ENCODE assay signal across 16 mouse cellular contexts in genomic region chr10:56708411-56708810, GRCm38 (mm10).
"Had no signal": no experiment of that assay in that cellular context is flagged by ENCODE, and none has a peak within 500 bp of the region (broad histone marks: within the 10 kb centered on the region; RNA-seq: fewer than 3 reads in every experiment).

No protein-coding gene starts in this region.

- H3K4me3 ChIP-seq: layer of hippocampus, adult 2 months; left cerebral cortex, adult 2 months; limb, embryonic 10.5 days; liver, embryonic 15.5 days; megakaryocyte, embryonic 14.5 days; midbrain, embryonic 15.5 days; neural tube, embryonic 12.5 days had no signal

- H3K4me2 ChIP-seq: liver, embryonic 11.5 days; liver, embryonic 15.5 days; midbrain, embryonic 11.5 days; midbrain, embryonic 15.5 days; neural tube, embryonic 12.5 days had no signal

- H3K4me1 ChIP-seq: limb, embryonic 10.5 days; liver, embryonic 15.5 days; megakaryocyte, embryonic 14.5 days; midbrain, embryonic 15.5 days had no signal

- H3K36me3 ChIP-seq: limb, embryonic 10.5 days; liver, embryonic 15.5 days; midbrain, embryonic 15.5 days; neural tube, embryonic 12.5 days had no signal

- H3K9me3 ChIP-seq: limb, embryonic 10.5 days; liver, embryonic 15.5 days; megakaryocyte, embryonic 14.5 days; midbrain, embryonic 15.5 days; neural tube, embryonic 12.5 days had no signal

- DNase-seq: lung, adult 2 months; lung, postnatal 10 days; spleen, adult 18-20 months; thymus, adult 18-20 months; thymus, postnatal 14 days had no signal

- H3K27me3 ChIP-seq: liver, embryonic 15.5 days; megakaryocyte, embryonic 14.5 days; midbrain, embryonic 15.5 days; neural tube, embryonic 12.5 days had no signal

- H3K27ac ChIP-seq: kidney, postnatal 0 days; layer of hippocampus, adult 2 months; left cerebral cortex, adult 2 months; limb, embryonic 10.5 days; liver, embryonic 15.5 days; macrophage; midbrain, embryonic 15.5 days; neural tube, embryonic 12.5 days had no signal

- ATAC-seq: midbrain, embryonic 15.5 days had no signal

- H3K9ac ChIP-seq: liver, embryonic 15.5 days; midbrain, embryonic 15.5 days; neural tube, embryonic 12.5 days had no signal
